ENCODE assay signal across 8 mouse cellular contexts in genomic region chr7:28378769-28379651, GRCm38 (mm10). TPM values are rescaled to one million over a fixed set of nuclear protein-coding genes. Genes with fewer than 3 reads are reported as not detected.
DNase-seq lines count a peak whose midpoint lies in the region; ATAC-seq and TF ChIP-seq lines count a peak whose summit lies in the region.

No protein-coding gene starts in this region.

- H3K27ac ChIP-seq in heart, embryonic 13.5 days (replicated peaks): peak overlapping the region; percentile 100
- H3K27ac ChIP-seq in liver, embryonic 15.5 days (replicated peaks): peak overlapping the region; percentile 94
- H3K27ac ChIP-seq in neural tube, embryonic 11.5 days (ENCODE audit: low read depth, low read length): peak overlapping the region; percentile 75
- peak overlapping the region; percentile 100 for H3K27ac ChIP-seq in stomach, embryonic 16.5 days (ENCODE audit: low read length)

- no peak for TF ChIP-seq CTCF in brain, embryonic 14.5 days (IDR thresholded peaks at IDR 0.05; ENCODE audit: borderline replicate concordance, extremely low read depth, insufficient read depth, insufficient read length)

- peak overlapping the region; percentile 75 for H3K4me3 ChIP-seq in erythroblast, embryonic 14.5 days (replicated peaks)
- peak overlapping the region; percentile 87 for H3K4me3 ChIP-seq in heart, embryonic 13.5 days
- H3K4me3 ChIP-seq in liver, embryonic 15.5 days (replicated peaks): peak overlapping the region; percentile 71
- H3K4me3 ChIP-seq in neural tube, embryonic 11.5 days (ENCODE audit: low read depth, low read length): peak overlapping the region; percentile 56
- H3K4me3 ChIP-seq in stomach, embryonic 16.5 days (replicated peaks; ENCODE audit: low read length): peak overlapping the region; percentile 89

- peaks cover 5% of the 10 kb centered on the region for H3K27me3 ChIP-seq in erythroblast, embryonic 14.5 days (ENCODE audit: control insufficient read depth)
- no peaks in the 10 kb centered on the region for H3K27me3 ChIP-seq in heart, embryonic 13.5 days (replicated peaks)
- H3K27me3 ChIP-seq in liver, embryonic 15.5 days: no peaks in the 10 kb centered on the region
- no peaks in the 10 kb centered on the region for H3K27me3 ChIP-seq in neural tube, embryonic 11.5 days (ENCODE audit: control insufficient read depth, insufficient read depth, low read length)
- H3K27me3 ChIP-seq in stomach, embryonic 16.5 days (ENCODE audit: control insufficient read depth, insufficient read depth, low read length): no peaks in the 10 kb centered on the region

- peak; percentile 97 for DNase-seq in CD4-positive helper T cell, adult 2 months (ENCODE audit: low read depth, low spot score)
- peak; percentile 90 for DNase-seq in brain, embryonic 14.5 days (ENCODE audit: low read depth)
- DNase-seq in kidney, postnatal 10 days: peak; percentile 98
- DNase-seq in neural tube, embryonic 11.5 days (ENCODE audit: low spot score): peak; percentile 90

- peaks cover 9% of the 10 kb centered on the region for H3K36me3 ChIP-seq in erythroblast, embryonic 14.5 days (ENCODE audit: control insufficient read depth)
- peaks cover 14% of the 10 kb centered on the region for H3K36me3 ChIP-seq in heart, embryonic 13.5 days
- peaks cover 9% of the 10 kb centered on the region for H3K36me3 ChIP-seq in liver, embryonic 15.5 days (replicated peaks)
- H3K36me3 ChIP-seq in neural tube, embryonic 11.5 days (ENCODE audit: control insufficient read depth, insufficient read depth, low read length): peaks cover 3% of the 10 kb centered on the region
- peaks cover 6% of the 10 kb centered on the region; the same call in 1 of the 2 replicates for H3K36me3 ChIP-seq in stomach, embryonic 16.5 days (ENCODE audit: control insufficient read depth, insufficient read depth, low read length)

- TF ChIP-seq POLR2A in brain, embryonic 14.5 days (IDR thresholded peaks at IDR 0.05; ENCODE audit: borderline replicate concordance, extremely low read depth, insufficient read depth, insufficient read length, poor library complexity, severe bottlenecking): peak; percentile 57; the same call in 1 of the 2 replicates

- under 1% methylated on average over 53 of the region's 53 CpGs for WGBS in heart, embryonic 13.5 days
- under 1% methylated on average over 53 of the region's 53 CpGs for WGBS in liver, embryonic 15.5 days (ENCODE audit: insufficient replicate concordance)
- WGBS in neural tube, embryonic 11.5 days: under 1% methylated on average over 53 of the region's 53 CpGs
- under 1% methylated on average over 53 of the region's 53 CpGs for WGBS in stomach, embryonic 16.5 days

- peak overlapping the region; percentile 88 for H3K4me2 ChIP-seq in heart, embryonic 13.5 days
- peak overlapping the region; percentile 95 for H3K4me2 ChIP-seq in liver, embryonic 15.5 days
- H3K4me2 ChIP-seq in neural tube, embryonic 11.5 days (ENCODE audit: low read depth): peak overlapping the region; percentile 79
- peak overlapping the region; percentile 97 for H3K4me2 ChIP-seq in stomach, embryonic 16.5 days (ENCODE audit: low read depth, low read length)

- H3K4me1 ChIP-seq in erythroblast, embryonic 14.5 days (ENCODE audit: control insufficient read depth): peaks cover 98% of the 10 kb centered on the region
- H3K4me1 ChIP-seq in heart, embryonic 13.5 days: peaks cover 82% of the 10 kb centered on the region
- peaks cover 98% of the 10 kb centered on the region for H3K4me1 ChIP-seq in liver, embryonic 15.5 days (replicated peaks)
- H3K4me1 ChIP-seq in neural tube, embryonic 11.5 days (ENCODE audit: control insufficient read depth, insufficient read depth, low read length): peaks cover 42% of the 10 kb centered on the region
- peaks cover 56% of the 10 kb centered on the region for H3K4me1 ChIP-seq in stomach, embryonic 16.5 days (ENCODE audit: control insufficient read depth, insufficient read depth, low read length)

- peak; percentile 46 for ATAC-seq in heart, embryonic 13.5 days (ENCODE audit: extremely low read depth, insufficient number of reproducible peaks, low FRiP score, low TSS enrichment)
- peak; percentile 55 for ATAC-seq in liver, embryonic 15.5 days (ENCODE audit: insufficient read depth)
- ATAC-seq in neural tube, embryonic 11.5 days (ENCODE audit: insufficient read depth, low FRiP score, low TSS enrichment): peak; percentile 39
- ATAC-seq in stomach, embryonic 16.5 days (ENCODE audit: insufficient read depth, low FRiP score): peak; percentile 42

- no peaks in the 10 kb centered on the region for H3K9me3 ChIP-seq in erythroblast, embryonic 14.5 days (ENCODE audit: control insufficient read depth, low read length)
- H3K9me3 ChIP-seq in heart, embryonic 13.5 days: no peaks in the 10 kb centered on the region
- no peaks in the 10 kb centered on the region for H3K9me3 ChIP-seq in liver, embryonic 15.5 days (replicated peaks)
- no peaks in the 10 kb centered on the region for H3K9me3 ChIP-seq in neural tube, embryonic 11.5 days (ENCODE audit: control insufficient read depth, low read length)
- no peaks in the 10 kb centered on the region for H3K9me3 ChIP-seq in stomach, embryonic 16.5 days (replicated peaks; ENCODE audit: control insufficient read depth, low read length)

- H3K9ac ChIP-seq in heart, embryonic 13.5 days: peak overlapping the region; percentile 98
- H3K9ac ChIP-seq in liver, embryonic 15.5 days: peak overlapping the region; percentile 80
- H3K9ac ChIP-seq in neural tube, embryonic 11.5 days (ENCODE audit: low read length): peak overlapping the region; percentile 68
- H3K9ac ChIP-seq in stomach, embryonic 16.5 days (ENCODE audit: low read length): peak overlapping the region; percentile 99

RNA-seq across cellular contexts. Expression of gene Zfp36, which starts 1.0 kb away (rescaled TPM):
- 4.1 and 4.3 TPM in 2 replicates for polyA plus RNA-seq in brain, embryonic 14.5 days (2012; rRNA removed)
- polyA plus RNA-seq in erythroblast, embryonic 14.5 days (2012): 2.3 and 2.8 TPM in 2 replicates
- polyA plus RNA-seq in heart, embryonic 13.5 days (2015; fragmentation: Nextera tagmentation; extraction: Ambion mirVana): 11.9 and 13.6 TPM in 2 replicates
- polyA plus RNA-seq in liver, embryonic 15.5 days (2015; fragmentation: Nextera tagmentation; extraction: Ambion mirVana): 8.3 and 8.8 TPM in 2 replicates
- 4.3 and 5.1 TPM in 2 replicates for polyA plus RNA-seq in neural tube, embryonic 11.5 days (2014; fragmentation: Nextera tagmentation; extraction: Ambion mirVana)
- 26.1 and 35.1 TPM in 2 replicates for polyA plus RNA-seq in stomach, embryonic 16.5 days (2015; fragmentation: Nextera tagmentation; extraction: Ambion mirVana)

RNA-seq across cellular contexts. Expression of gene Plekhg2, which starts 6.6 kb away (rescaled TPM):
- polyA plus RNA-seq in brain, embryonic 14.5 days (2012; rRNA removed): 20.2 and 35.0 TPM in 2 replicates
- 0.45 and 0.53 TPM in 2 replicates for polyA plus RNA-seq in erythroblast, embryonic 14.5 days (2012)
- 43.5 and 49.3 TPM in 2 replicates for polyA plus RNA-seq in heart, embryonic 13.5 days (2015; fragmentation: Nextera tagmentation; extraction: Ambion mirVana)
- 4.5 and 5.1 TPM in 2 replicates for polyA plus RNA-seq in liver, embryonic 15.5 days (2015; fragmentation: Nextera tagmentation; extraction: Ambion mirVana)
- 50.5 and 54.5 TPM in 2 replicates for polyA plus RNA-seq in neural tube, embryonic 11.5 days (2014; fragmentation: Nextera tagmentation; extraction: Ambion mirVana)
- polyA plus RNA-seq in stomach, embryonic 16.5 days (2015; fragmentation: Nextera tagmentation; extraction: Ambion mirVana): 49.9 and 50.7 TPM in 2 replicates

RNA-seq across cellular contexts. Expression of gene Med29, which starts 13.5 kb away (rescaled TPM):
- 46.5 and 57.7 TPM in 2 replicates for polyA plus RNA-seq in brain, embryonic 14.5 days (2012; rRNA removed)
- 2.2 and 2.5 TPM in 2 replicates for polyA plus RNA-seq in erythroblast, embryonic 14.5 days (2012)
- polyA plus RNA-seq in heart, embryonic 13.5 days (2015; fragmentation: Nextera tagmentation; extraction: Ambion mirVana): 49.9 and 54.2 TPM in 2 replicates
- 23.9 and 25.6 TPM in 2 replicates for polyA plus RNA-seq in liver, embryonic 15.5 days (2015; fragmentation: Nextera tagmentation; extraction: Ambion mirVana)
- polyA plus RNA-seq in neural tube, embryonic 11.5 days (2014; fragmentation: Nextera tagmentation; extraction: Ambion mirVana): 45.8 and 48.8 TPM in 2 replicates
- 38.7 and 41.2 TPM in 2 replicates for polyA plus RNA-seq in stomach, embryonic 16.5 days (2015; fragmentation: Nextera tagmentation; extraction: Ambion mirVana)

RNA-seq across cellular contexts. Expression of gene Paf1, which starts 13.7 kb away (rescaled TPM):
- polyA plus RNA-seq in brain, embryonic 14.5 days (2012; rRNA removed): 95.0 and 105 TPM in 2 replicates
- polyA plus RNA-seq in erythroblast, embryonic 14.5 days (2012): 5.1 and 6.7 TPM in 2 replicates
- 73.4 and 75.1 TPM in 2 replicates for polyA plus RNA-seq in heart, embryonic 13.5 days (2015; fragmentation: Nextera tagmentation; extraction: Ambion mirVana)
- polyA plus RNA-seq in liver, embryonic 15.5 days (2015; fragmentation: Nextera tagmentation; extraction: Ambion mirVana): 24.6 and 26.2 TPM in 2 replicates
- 71.7 and 78.0 TPM in 2 replicates for polyA plus RNA-seq in neural tube, embryonic 11.5 days (2014; fragmentation: Nextera tagmentation; extraction: Ambion mirVana)
- polyA plus RNA-seq in stomach, embryonic 16.5 days (2015; fragmentation: Nextera tagmentation; extraction: Ambion mirVana): 84.3 and 88.5 TPM in 2 replicates

RNA-seq across cellular contexts. Expression of gene Rps16, which starts 28.6 kb away (rescaled TPM):
- 1,173 and 1,238 TPM in 2 replicates for polyA plus RNA-seq in brain, embryonic 14.5 days (2012; rRNA removed)
- polyA plus RNA-seq in erythroblast, embryonic 14.5 days (2012): 212 and 288 TPM in 2 replicates
- polyA plus RNA-seq in heart, embryonic 13.5 days (2015; fragmentation: Nextera tagmentation; extraction: Ambion mirVana): 599 and 651 TPM in 2 replicates
- polyA plus RNA-seq in liver, embryonic 15.5 days (2015; fragmentation: Nextera tagmentation; extraction: Ambion mirVana): 540 and 619 TPM in 2 replicates
- polyA plus RNA-seq in neural tube, embryonic 11.5 days (2014; fragmentation: Nextera tagmentation; extraction: Ambion mirVana): 780 and 827 TPM in 2 replicates
- polyA plus RNA-seq in stomach, embryonic 16.5 days (2015; fragmentation: Nextera tagmentation; extraction: Ambion mirVana): 800 and 962 TPM in 2 replicates

Comparison
In these comparisons a context has a peak if more than half of its experiments do, and no peak if none do; other contexts are left out.
1. Peak in every context shown above with its lines: DNase-seq, ATAC-seq, H3K4me3 ChIP-seq and H3K27ac ChIP-seq.